Mouse (Mus musculus): ENCODE results near the gene Slc2a1.

Gene Slc2a1

GRCm38 (mm10) chr4:119129096-119129495 is 20.6 kb downstream of the Slc2a1 start:
- no peak for DNase-seq (ENCODE audit: low spot score in 2 of 2)

DNA sequence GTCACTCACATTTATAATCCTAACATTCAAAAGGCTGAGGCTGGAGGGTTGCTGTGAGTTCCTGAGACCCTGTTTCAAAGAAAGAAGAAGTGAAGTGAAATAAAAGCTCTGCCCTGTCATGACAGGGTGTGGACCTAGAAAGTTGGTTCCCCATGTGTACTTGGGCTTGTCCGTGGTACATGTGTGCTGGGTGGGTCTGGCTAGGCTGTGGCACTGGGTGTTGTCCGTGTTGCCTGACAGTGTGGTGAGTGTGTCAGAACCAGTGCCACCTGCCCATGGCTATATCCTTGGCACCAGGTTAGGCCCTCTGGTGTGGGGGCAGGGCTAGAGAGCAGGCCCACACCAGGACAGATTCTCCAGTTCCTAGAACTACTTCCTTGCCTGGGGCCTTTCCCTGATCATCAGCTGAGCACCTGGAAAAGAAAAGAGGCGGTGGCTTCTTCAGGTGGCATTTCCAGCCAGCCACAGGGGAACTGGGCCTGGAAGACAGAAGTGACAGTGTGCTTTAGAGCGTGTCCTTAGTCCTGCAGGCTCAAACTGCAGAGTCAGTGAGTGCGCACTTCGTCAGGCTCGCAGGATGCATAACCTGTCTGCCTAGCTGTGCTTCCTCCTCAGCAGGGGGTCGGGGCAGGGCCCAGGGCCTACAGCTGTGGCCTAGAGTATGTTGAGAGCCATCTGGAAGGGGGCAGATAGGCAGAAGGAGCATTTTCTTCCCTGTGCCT is 22.8 kb downstream of the Slc2a1 start:
- DNase-seq (ENCODE audit: low spot score in 2 of 2), result no peak

- no peak for DNase-seq (ENCODE audit: low spot score in 2 of 2)
Measured at GRCm38 (mm10) chr4:119133306-119133705, 24.8 kb downstream of the Slc2a1 start.

- DNase-seq (ENCODE audit: low spot score in 2 of 2), result no peak
Measured at GRCm38 (mm10) chr4:119133860-119134259, 25.3 kb downstream of the Slc2a1 start.

- DNase-seq (ENCODE audit: low spot score in 2 of 2), result no peak
Measured at GRCm38 (mm10) chr4:119137313-119137712, 28.8 kb downstream of the Slc2a1 start.

GRCm38 (mm10) chr4:119138171-119138570 is 29.7 kb downstream of the Slc2a1 start:
- peak; percentile 38 to 41 for DNase-seq (ENCODE audit: low spot score in 2 of 2)

GRCm38 (mm10) chr4:119138776-119139175 is 30.3 kb downstream of the Slc2a1 start:
- DNase-seq (ENCODE audit: low spot score in 2 of 2), result no peak

DNA sequence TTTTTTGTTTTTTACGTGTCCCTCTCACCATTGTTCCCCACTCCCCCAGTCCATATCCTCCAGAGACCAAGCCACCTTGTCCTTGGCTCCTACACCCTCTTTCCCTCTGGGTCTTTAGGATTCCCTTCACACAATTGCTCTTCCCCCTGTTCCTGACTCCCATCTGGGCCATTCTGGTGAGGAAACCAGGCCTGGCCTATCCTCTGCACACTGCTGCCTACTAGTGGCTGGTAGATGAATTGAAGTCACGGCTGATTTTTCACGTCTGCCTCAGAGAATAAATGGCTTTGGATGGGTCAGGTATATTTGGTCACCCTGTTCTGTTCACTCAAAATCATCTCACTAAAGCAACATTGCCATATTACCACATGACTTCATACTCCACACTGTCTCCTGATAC is 31.6 kb downstream of the Slc2a1 start:
- DNase-seq (ENCODE audit: low spot score in 2 of 2), result no peak

DNA sequence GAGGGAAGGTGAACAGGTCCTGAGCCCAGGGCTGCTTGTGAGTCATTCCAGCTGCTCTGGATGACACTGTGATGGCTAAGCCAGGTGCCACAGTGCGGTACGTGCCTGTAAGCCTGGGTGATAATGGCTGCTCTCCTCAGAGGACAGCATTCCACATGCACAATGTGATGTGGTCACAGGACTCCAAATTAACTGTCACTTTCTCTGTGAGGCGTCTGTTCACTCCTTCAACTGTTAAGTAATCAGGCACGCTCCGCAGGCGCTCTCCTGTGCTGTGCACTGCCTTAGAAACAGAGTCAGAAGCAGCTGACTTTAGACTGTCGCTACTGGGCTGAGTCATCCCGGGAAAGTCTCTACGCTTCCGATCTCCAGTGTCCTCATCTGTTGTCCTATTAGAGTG is 32.7 kb downstream of the Slc2a1 start:
- DNase-seq (ENCODE audit: low spot score in 2 of 2), result no peak

- DNase-seq (ENCODE audit: low spot score in 2 of 2), result peak in 1 of 2 experiments; percentile 57
Measured at GRCm38 (mm10) chr4:119142230-119142871, 33.8 kb downstream of the Slc2a1 start.

DNA sequence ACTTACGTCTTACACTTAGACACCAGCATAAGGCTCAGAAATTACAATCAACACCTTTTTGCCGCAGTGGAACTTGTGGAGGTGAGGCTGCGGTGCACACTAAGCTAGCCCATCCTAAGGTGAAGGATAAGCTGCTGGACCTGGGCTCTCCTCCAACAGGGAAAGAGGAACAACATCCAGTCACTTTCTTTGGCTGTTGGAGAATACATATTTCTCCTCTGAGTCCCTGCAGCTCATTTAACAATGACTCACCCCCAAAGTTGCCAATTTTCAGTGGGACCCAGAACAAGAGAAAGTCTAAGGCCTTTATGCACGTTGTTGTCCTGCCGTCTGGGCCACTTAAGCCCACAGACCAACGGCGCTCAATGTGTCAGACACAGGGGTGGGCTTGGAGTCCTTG is 38.3 kb downstream of the Slc2a1 start:
- DNase-seq (ENCODE audit: low spot score in 2 of 2), result no peak

GRCm38 (mm10) chr4:119147347-119147746 is 38.8 kb downstream of the Slc2a1 start:
- DNase-seq (ENCODE audit: low spot score in 2 of 2), result no peak

DNA sequence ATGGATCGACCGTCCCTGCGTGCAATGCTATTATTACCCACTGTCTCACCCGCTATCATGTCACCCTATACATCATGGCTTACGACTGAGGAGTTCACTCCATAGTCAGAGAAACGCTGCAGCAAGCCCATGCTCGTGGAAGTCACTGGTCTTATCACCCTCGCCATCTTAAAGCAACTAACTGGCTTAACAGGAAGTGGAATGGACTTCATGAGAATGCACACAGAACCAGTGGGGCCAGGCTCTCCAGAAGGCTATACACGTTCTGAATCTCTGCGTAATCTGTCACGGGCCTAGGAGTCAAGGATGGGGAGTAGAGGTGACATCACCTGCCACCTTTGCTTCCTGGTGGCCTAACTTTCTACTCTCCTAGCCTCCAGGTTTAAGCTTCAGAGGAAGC is 40.2 kb downstream of the Slc2a1 start:
- no peak for DNase-seq (ENCODE audit: low spot score in 2 of 2)

DNA sequence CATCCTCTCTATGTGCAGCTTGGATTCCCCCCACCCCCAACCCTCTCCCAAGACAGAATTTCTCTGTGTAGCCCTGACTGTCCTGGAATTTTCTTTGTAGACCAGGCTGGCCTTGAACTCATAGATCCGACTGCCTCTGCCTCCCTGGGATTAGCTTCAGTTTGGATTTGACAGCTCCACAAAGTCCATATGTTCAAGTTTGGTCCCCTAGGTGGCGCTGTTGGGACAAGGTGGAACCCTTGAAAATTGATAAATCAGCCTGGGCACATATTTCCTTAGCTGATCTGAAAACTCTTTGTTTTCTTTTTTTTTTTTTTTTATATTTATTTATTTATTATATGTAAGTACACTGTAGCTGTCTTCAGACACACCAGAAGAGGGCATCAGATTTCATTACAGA is 48.7 kb downstream of the Slc2a1 start:
- no peak for DNase-seq (ENCODE audit: low spot score in 2 of 2)

DNA sequence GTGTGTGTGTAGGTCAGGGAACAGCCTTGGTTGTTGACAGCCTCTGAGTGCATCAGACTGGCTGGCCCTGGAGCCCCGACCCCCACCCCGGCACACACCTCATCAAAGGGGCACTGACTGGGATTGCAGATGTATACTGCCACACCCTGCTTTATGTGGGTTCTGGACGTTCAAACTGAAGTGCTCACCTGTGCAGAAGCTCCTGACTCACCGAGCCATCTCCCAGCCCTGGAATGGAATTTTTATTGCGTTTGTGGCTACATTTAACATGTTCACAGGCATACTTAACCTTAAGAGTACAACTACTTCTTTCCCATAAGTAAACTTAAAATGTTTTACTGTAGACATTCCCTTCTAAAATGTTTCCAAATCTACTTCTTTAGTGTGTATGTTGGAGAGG is 49.4 kb downstream of the Slc2a1 start:
- no peak for DNase-seq (ENCODE audit: low spot score in 2 of 2)

DNA sequence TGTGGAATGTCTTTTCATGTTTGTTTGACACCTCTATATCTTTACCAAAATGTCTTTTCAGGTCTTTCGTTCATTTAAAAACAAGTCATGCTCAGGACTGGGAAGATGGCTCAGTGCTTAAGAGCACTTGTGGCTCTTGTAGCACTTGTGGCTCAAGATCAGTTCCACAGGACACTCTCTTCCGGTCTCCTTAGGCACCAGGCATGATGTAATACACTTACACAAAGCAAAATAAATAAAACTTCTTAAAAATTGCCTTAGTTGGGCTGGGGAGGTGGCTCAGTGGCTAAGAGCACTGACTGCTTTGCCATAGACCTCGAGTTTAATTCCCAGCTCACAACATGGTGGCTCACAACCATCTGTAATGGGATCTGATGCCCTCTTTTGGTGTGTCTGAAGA is 52.8 kb downstream of the Slc2a1 start:
- DNase-seq (ENCODE audit: low spot score in 2 of 2), result no peak

DNA sequence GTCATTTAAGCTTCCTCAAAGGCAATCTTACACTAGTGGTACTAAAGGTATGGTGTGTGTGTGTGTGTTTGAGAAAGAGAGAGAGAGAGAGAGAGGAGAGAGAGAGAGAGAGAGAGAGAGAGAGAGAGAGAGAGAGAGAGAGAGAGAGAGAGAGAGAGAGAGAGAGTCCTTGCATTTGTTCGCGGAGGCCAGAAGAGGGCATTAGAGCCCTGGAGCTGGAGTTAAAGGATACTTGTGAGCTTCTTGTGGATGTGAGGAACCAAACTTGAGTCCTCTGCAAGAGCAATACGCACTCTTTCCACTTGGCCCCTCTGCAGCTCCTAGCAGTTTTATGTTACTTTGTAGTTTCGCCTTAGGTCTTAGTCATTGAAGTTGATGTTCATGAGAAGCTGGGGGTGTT is 54.5 kb downstream of the Slc2a1 start:
- DNase-seq (ENCODE audit: low spot score in 2 of 2), result no peak

GRCm38 (mm10) chr4:119165916-119166315 is 57.4 kb downstream of the Slc2a1 start:
- no peak for DNase-seq (ENCODE audit: low spot score in 2 of 2)

- DNase-seq (ENCODE audit: low spot score in 2 of 2), result no peak
Measured at GRCm38 (mm10) chr4:119167068-119167467, 58.6 kb downstream of the Slc2a1 start.

GRCm38 (mm10) chr4:119167663-119168062 is 59.2 kb downstream of the Slc2a1 start:
- peak; percentile 63 to 83 for DNase-seq (ENCODE audit: low spot score in 2 of 2)

DNA sequence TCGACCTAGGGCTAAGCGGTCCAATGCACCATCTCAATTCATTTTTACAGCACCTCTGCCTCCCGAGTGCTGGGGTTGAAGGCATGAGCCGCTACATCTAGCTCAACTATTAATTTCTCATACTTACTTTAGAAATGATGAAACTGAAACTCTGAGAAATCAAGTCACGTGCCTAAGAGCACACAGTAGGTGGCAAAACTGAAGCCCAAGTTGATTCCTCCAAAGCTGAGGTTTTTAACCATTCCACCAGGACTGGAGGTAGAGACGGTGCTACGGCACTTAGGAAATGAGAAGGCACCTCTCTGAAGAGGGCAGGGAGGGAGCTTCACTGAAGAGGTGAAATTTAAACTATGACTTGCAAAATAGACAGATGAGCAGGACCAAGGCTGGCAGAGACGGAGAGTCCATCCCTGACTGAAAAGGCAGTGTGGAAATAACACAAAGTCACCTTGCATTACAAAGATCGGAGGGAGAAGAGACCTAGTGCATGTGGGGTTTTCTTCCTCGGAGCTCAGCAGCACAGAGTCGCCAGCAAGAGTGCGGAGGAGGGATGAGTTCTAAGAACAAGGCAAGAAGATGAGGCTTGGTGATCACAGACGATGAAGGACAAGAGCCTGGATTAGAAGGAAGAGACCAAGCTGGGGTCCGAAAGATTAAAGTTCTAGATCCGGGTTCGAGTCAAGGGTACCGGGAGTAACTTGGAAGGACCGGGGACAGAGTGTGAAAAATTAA is 64.6 kb downstream of the Slc2a1 start:
- no peak for DNase-seq (ENCODE audit: low spot score in 2 of 2)

DNA sequence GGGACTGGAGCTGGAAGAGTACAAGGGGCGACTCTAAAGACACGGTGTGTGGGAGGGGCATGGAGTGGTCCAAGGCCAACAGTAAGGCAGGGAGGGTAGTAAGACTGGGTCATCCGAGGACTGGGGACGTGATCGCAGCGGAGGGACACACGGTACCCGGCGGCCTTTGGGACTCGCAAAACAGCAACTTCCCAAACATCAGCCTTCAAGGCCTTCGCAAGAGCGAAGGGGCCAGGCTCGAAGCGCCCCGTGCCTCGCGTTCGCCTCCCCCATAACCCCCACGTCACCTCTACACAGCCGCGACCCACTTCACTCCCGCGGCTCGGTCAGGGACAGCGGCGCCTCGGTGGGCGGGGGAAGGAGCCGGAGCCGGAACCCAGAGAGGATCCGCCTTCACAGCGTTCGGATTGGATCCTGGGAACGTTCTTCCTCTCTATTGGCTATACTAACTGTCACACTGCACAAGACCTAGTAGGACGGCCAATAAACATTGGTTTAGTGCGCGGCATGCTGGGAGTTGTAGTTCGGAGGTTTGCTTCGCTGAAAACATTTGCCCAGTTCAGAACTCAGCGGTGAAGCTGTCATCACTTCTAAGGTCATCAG is 65.4 kb downstream of the Slc2a1 start, which contains the start of gene Zfp691:
TSS of gene Zfp691 (minus strand) at position 345 of the 603 bp plus-strand sequence.
- DNase-seq (ENCODE audit: low spot score in 2 of 2), result peak; percentile 91 to 94

All from frontal cortex, postnatal 14 days (tissue).